Mouse (Mus musculus) ES-E14 (cell line): ENCODE measurements around the gene Rcan2. TPM values are rescaled to one million over a fixed set of nuclear protein-coding genes. Genes with fewer than 3 reads are reported as not detected.

Source experiments
- DNase-seq: peaks from one replicate; pipeline ENCODE4 v3.0.0-alpha.2; 2013; ENCODE audit warnings: low read depth, low spot score
- H3K27ac ChIP-seq: 2 replicates; pipeline ENCODE4 v1.5.1; 2012; ENCODE audit warnings: low read depth, mild to moderate bottlenecking, low read length, moderate library complexity, mixed read lengths; ENCODE audit not compliant: poor library complexity, insufficient read depth, severe bottlenecking
- H3K36me3 ChIP-seq: 2 replicates; pipeline ENCODE4 v1.6.1; 2012; ENCODE audit warnings: mild to moderate bottlenecking, low read length, moderate library complexity, mixed read lengths; ENCODE audit not compliant: control insufficient read depth, poor library complexity, insufficient read depth, severe bottlenecking
- H3K4me1 ChIP-seq, 2 experiments: fragments of 150-350 bp in 1 of 2; sonication (generic) in 1 of 2; 2 replicates each; pipeline ENCODE4 v1.6.1; 2012; ENCODE audit warnings: low read length in 2 of 2, mild to moderate bottlenecking in 1 of 2, mixed read lengths in 1 of 2; ENCODE audit not compliant: control insufficient read depth in 2 of 2, insufficient read depth in 2 of 2, poor library complexity in 1 of 2
- H3K4me3 ChIP-seq, 2 experiments: fragments of 150-350 bp in 1 of 2; sonication (generic) in 1 of 2; 2 replicates each; pipeline ENCODE4 v1.5.1; 2012; ENCODE audit warnings: low read length in 2 of 2, low read depth in 1 of 2, mild to moderate bottlenecking in 1 of 2, mixed read lengths in 1 of 2; ENCODE audit not compliant: insufficient read depth in 1 of 2, poor library complexity in 1 of 2, severe bottlenecking in 1 of 2
- H3K9ac ChIP-seq: 2 replicates; pipeline ENCODE4 v1.6.1; 2012; ENCODE audit warnings: low read depth, mild to moderate bottlenecking, low read length, mixed read lengths; ENCODE audit not compliant: poor library complexity, insufficient read depth, severe bottlenecking
- H3K9me3 ChIP-seq: fragments of 150-350 bp; sonication (generic); 2 replicates; pipeline ENCODE4 v1.6.1; 2012; ENCODE audit warnings: low read depth, mild to moderate bottlenecking, low read length; ENCODE audit not compliant: control insufficient read depth, insufficient read depth
- CHD2 ChIP-seq: IDR thresholded peaks from 2 replicates; pipeline ENCODE4 v1.6.1; 2014; ENCODE audit warnings: mild to moderate bottlenecking, low read depth, low read length, inconsistent platforms
- HCFC1 ChIP-seq: IDR thresholded peaks from 2 replicates; pipeline ENCODE4 v1.6.1; 2012; ENCODE audit warnings: low read length, inconsistent platforms, borderline replicate concordance; ENCODE audit not compliant: insufficient read depth
- MAFK ChIP-seq: IDR thresholded peaks from 2 replicates; pipeline ENCODE4 v1.6.1; 2014; ENCODE audit warnings: mild to moderate bottlenecking, low read depth, low read length, inconsistent platforms; ENCODE audit not compliant: insufficient read depth
- ZC3H11A ChIP-seq: IDR thresholded peaks from 2 replicates; pipeline ENCODE4 v1.6.1; 2012; ENCODE audit warnings: low read depth, mild to moderate bottlenecking, inconsistent platforms, low read length, borderline replicate concordance
- ZNF384 ChIP-seq: IDR thresholded peaks from 2 replicates; pipeline ENCODE4 v1.6.1; 2012; ENCODE audit warnings: low read depth, low read length, inconsistent platforms
- in situ Hi-C, 2 experiments: fragments of 600-800 bp; cut with MboI; formaldehyde crosslinking; loops; one replicate each; pipeline ENCODE4 v1.15.1; 2025; ENCODE audit warnings: low sequenced_read_pairs in 2 of 2, inconsistent platforms in 1 of 2; ENCODE audit not compliant: unreplicated experiment in 2 of 2
- total RNA-seq: library from RNA; depleted of rRNA; stranded (reverse); fragments of 300-350 nt; gene quantifications from 2 replicates; pipeline ENCODE4 v1.2.3, GENCODE M21; 2012; rRNA removed

Rcan2 gene
- total RNA-seq, 1 experiment, result 0.40 TPM

DNA sequence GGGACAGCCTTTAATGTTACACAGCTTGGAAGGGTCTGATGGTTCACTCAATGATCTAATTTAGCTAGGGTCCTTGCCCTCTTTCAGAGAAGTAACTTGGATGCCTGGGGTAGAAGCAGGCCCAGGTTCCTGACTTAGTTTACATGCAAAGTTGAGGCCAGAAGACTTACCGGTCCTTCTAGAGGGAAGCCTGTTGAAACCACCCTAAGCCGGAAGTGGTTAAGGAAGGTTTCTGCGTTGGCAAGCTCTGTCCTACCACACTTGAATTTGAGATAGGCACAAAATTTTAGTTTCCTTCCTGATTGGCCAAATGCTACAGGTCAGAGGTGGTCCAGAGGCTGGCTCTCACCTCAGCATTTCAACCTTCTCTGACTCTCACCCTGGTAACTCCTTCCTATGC, 287.1 kb downstream of the Rcan2 start:
- H3K9me3 ChIP-seq, result no peaks in the 10 kb centered on the region
- no peaks in the 10 kb centered on the region for H3K4me1 ChIP-seq
- no peak overlapping the region for H3K4me3 ChIP-seq
- in situ Hi-C loops, result no loop called here
- no peak for TF ChIP-seq HCFC1
- TF ChIP-seq MAFK, result no peak
- TF ChIP-seq CHD2, result no peak
- no peak for TF ChIP-seq ZC3H11A
- TF ChIP-seq ZNF384, result no peak
- H3K9ac ChIP-seq, result no peak overlapping the region
- no peak overlapping the region for H3K27ac ChIP-seq
- H3K36me3 ChIP-seq, result no peaks in the 10 kb centered on the region
- DNase-seq, result no peak

Other genes starting within 250 kb of the Rcan2 start
- 4.2 and 5.7 TPM in 2 replicates for gene Pla2g7, start 233.3 kb upstream of the Rcan2 start, total RNA-seq
- 0.16 and 0.27 TPM in 2 replicates for gene Tdrd6, start 171.1 kb upstream of the Rcan2 start, total RNA-seq
- gene Slc25a27, start 134.1 kb upstream of the Rcan2 start, total RNA-seq, result 5.5 and 6.7 TPM in 2 replicates
- 1.6 and 1.8 TPM in 2 replicates for gene Cyp39a1, start 133.9 kb upstream of the Rcan2 start, total RNA-seq